Comparison of ENCODE assay signal across 15 mouse cellular contexts in genomic region chr19:26888171-26888570, GRCm38 (mm10). TPM values are rescaled to one million over a fixed set of nuclear protein-coding genes. Genes with fewer than 3 reads are reported as not detected.
DNase-seq lines count a peak whose midpoint lies in the region; ATAC-seq lines count a peak whose summit lies in the region.
"Had no signal": no experiment of that assay in that cellular context is flagged by ENCODE, and none has a peak within 500 bp of the region (broad histone marks: within the 10 kb centered on the region; RNA-seq: fewer than 3 reads in every experiment).

No protein-coding gene starts in this region.

- H3K36me3 ChIP-seq in neural tube, embryonic 15.5 days, result no peaks in the 10 kb centered on the region
- H3K36me3 ChIP-seq: limb, embryonic 13.5 days had no signal

- H3K9ac ChIP-seq in neural tube, embryonic 15.5 days (replicated peaks), result no peak overlapping the region
- H3K9ac ChIP-seq: limb, embryonic 13.5 days had no signal

- no peaks in the 10 kb centered on the region for H3K9me3 ChIP-seq in neural tube, embryonic 15.5 days (replicated peaks)
- H3K9me3 ChIP-seq: limb, embryonic 13.5 days had no signal

- H3K4me1 ChIP-seq in neural tube, embryonic 15.5 days, result peaks cover 4% of the 10 kb centered on the region; the same call in 1 of the 2 replicates
- H3K4me1 ChIP-seq: limb, embryonic 13.5 days had no signal

- 28% methylated on average over 9 of the region's 9 CpGs for WGBS in neural tube, embryonic 15.5 days

- H3K27me3 ChIP-seq in neural tube, embryonic 15.5 days (replicated peaks), result no peaks in the 10 kb centered on the region
- H3K27me3 ChIP-seq: limb, embryonic 13.5 days had no signal

- ATAC-seq in neural tube, embryonic 15.5 days (ENCODE audit: low FRiP score), result peak; percentile 75; the same call in 1 of the 2 replicates
- ATAC-seq in megakaryocyte progenitor cell, adult 5-6 weeks (replicated peaks; ENCODE audit: poor library complexity), result no peak

- peak; percentile 36 to 65 for DNase-seq in left cerebral cortex, adult 9 months (ENCODE audit: low spot score in 2 of 2)
- no peak for DNase-seq in left cerebral cortex, adult 18-20 months (ENCODE audit: low spot score in 2 of 2)
- peak; percentile 43 to 44 for DNase-seq in frontal cortex, postnatal 10 days (ENCODE audit: low spot score in 2 of 2)
- DNase-seq in layer of hippocampus, adult 8-10 months (ENCODE audit: low spot score in 2 of 2), result peak; percentile 45 to 53
- no peak for DNase-seq in cerebellum, adult 18-20 months
- no peak for DNase-seq in testis, postnatal 10 days (ENCODE audit: low spot score)
- DNase-seq: embryo, embryonic 11 days; kidney, adult 2 months; lung, postnatal 10 days; thymus, postnatal 14 days had no signal

- 0 out of 2 replicates have a peak overlapping the region, but pooled peaks have one; percentile 37 for H3K27ac ChIP-seq in neural tube, embryonic 15.5 days (replicated peaks)
- H3K27ac ChIP-seq: limb, embryonic 13.5 days had no signal

- H3K4me2 ChIP-seq in neural tube, embryonic 15.5 days, result no peak overlapping the region
- H3K4me2 ChIP-seq: limb, embryonic 13.5 days had no signal

- no peak overlapping the region for H3K4me3 ChIP-seq in neural tube, embryonic 15.5 days (replicated peaks)
- H3K4me3 ChIP-seq: limb, embryonic 13.5 days; myocyte had no signal

RNA-seq across cellular contexts. Expression of gene Gm815, which starts 2.5 kb away (rescaled TPM):
- not detected for total RNA-seq in left cerebral cortex, adult 18-20 months (2021)
- not detected for total RNA-seq in layer of hippocampus, adult 8-10 months (2022)
- polyA plus RNA-seq in neural tube, embryonic 15.5 days (2015; fragmentation: Nextera tagmentation; extraction: Ambion mirVana), result not detected in 2 replicates
- not detected in 2 replicates for total RNA-seq in megakaryocyte progenitor cell, adult 5-6 weeks (2015)
- not detected in 2 replicates for total RNA-seq in megakaryocyte progenitor cell, adult 5-6 weeks (2017)
- polyA plus RNA-seq: kidney, adult 2 months; limb, embryonic 13.5 days; myocyte; spleen, adult 2 months had no signal

Comparison
In these comparisons a context has a peak if more than half of its experiments do, and no peak if none do; other contexts are left out.
1. DNase-seq: peak in left cerebral cortex, adult 9 months (2 of 2), frontal cortex, postnatal 10 days (2 of 2) and layer of hippocampus, adult 8-10 months (2 of 2); none in left cerebral cortex, adult 18-20 months (0 of 2), cerebellum, adult 18-20 months (0 of 2) and testis, postnatal 10 days (single experiment).